19 mouse cellular contexts compared by ENCODE assay signal in the genomic region with DNA sequence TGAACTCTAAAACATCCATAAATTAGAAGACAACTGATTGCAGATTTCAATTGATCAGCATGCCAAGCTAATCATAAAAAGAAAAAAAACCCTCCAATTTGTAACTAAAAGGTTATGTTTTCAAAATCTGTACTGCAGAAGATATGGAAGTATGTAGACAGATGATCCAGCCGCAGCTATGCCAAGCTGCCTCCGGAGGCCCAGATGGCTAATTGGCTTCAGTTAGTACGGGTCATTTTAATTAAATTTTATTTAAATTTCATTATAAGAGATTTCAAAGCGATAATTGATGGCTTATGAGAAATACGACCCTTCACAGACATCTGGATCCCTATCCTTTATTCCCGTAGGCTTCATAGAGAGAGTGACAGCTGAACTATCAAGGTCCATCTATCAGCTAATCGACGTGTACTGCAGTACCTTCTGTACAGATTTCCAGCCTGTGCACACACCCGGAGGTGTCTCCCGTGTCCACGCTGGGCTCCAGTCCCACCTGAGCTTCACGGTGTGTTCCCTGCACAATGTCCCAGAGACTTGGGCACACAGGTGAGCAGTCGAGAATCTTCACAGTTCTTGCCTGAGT.
DNase-seq lines count a peak whose midpoint lies in the region; ATAC-seq and TF ChIP-seq lines count a peak whose summit lies in the region.
"Had no signal": no experiment of that assay in that cellular context is flagged by ENCODE, and none has a peak within 500 bp of the region (broad histone marks: within the 10 kb centered on the region; RNA-seq: fewer than 3 reads in every experiment).

No protein-coding gene starts in this region.

- no peak overlapping the region for H3K4me2 ChIP-seq in midbrain, postnatal 0 days (ENCODE audit: low read depth, low read length, poor library complexity, severe bottlenecking)
- H3K4me2 ChIP-seq in midbrain, embryonic 14.5 days (ENCODE audit: low read length) = no peak overlapping the region
- no peak overlapping the region for H3K4me2 ChIP-seq in hindbrain, embryonic 16.5 days (ENCODE audit: low read length)
- H3K4me2 ChIP-seq: heart, embryonic 11.5 days; stomach, embryonic 15.5 days had no signal

- H3K4me1 ChIP-seq in midbrain, postnatal 0 days (ENCODE audit: insufficient read depth, low read length) = no peaks in the 10 kb centered on the region
- no peaks in the 10 kb centered on the region for H3K4me1 ChIP-seq in midbrain, embryonic 14.5 days (ENCODE audit: control insufficient read depth, insufficient read depth, low read length)
- H3K4me1 ChIP-seq in hindbrain, embryonic 16.5 days (ENCODE audit: control insufficient read depth, insufficient read depth, low read depth, low read length) = no peaks in the 10 kb centered on the region
- H3K4me1 ChIP-seq: embryonic facial prominence, embryonic 10.5 days; stomach, embryonic 15.5 days had no signal

- H3K9me3 ChIP-seq in midbrain, postnatal 0 days (ENCODE audit: low read length) = no peaks in the 10 kb centered on the region
- H3K9me3 ChIP-seq in midbrain, embryonic 14.5 days (ENCODE audit: control insufficient read depth, low read length) = no peaks in the 10 kb centered on the region
- no peaks in the 10 kb centered on the region for H3K9me3 ChIP-seq in hindbrain, embryonic 16.5 days (ENCODE audit: control insufficient read depth, low read length)
- H3K9me3 ChIP-seq: embryonic facial prominence, embryonic 10.5 days; stomach, embryonic 15.5 days had no signal

- 79% methylated on average over 13 of the region's 13 CpGs for WGBS in midbrain, postnatal 0 days
- WGBS in midbrain, embryonic 14.5 days = 79% methylated on average over 13 of the region's 13 CpGs
- 56% methylated on average over 13 of the region's 13 CpGs for WGBS in hindbrain, embryonic 16.5 days

- no peak for ATAC-seq in midbrain, postnatal 0 days (ENCODE audit: low FRiP score)
- ATAC-seq in midbrain, embryonic 14.5 days (ENCODE audit: low FRiP score, low TSS enrichment) = no peak
- peak; percentile 71 for ATAC-seq in hindbrain, embryonic 16.5 days
- ATAC-seq: intestine, embryonic 16.5 days had no signal

- no peaks in the 10 kb centered on the region for H3K36me3 ChIP-seq in midbrain, postnatal 0 days (ENCODE audit: insufficient read depth, low read length)
- H3K36me3 ChIP-seq in midbrain, embryonic 14.5 days (ENCODE audit: control insufficient read depth, insufficient read depth, low read length) = no peaks in the 10 kb centered on the region
- no peaks in the 10 kb centered on the region for H3K36me3 ChIP-seq in hindbrain, embryonic 16.5 days (ENCODE audit: control insufficient read depth, insufficient read depth, low read length)
- H3K36me3 ChIP-seq: embryonic facial prominence, embryonic 10.5 days; stomach, embryonic 15.5 days had no signal

- TF ChIP-seq CTCF in midbrain, postnatal 0 days (IDR thresholded peaks at IDR 0.05) = no peak

- H3K9ac ChIP-seq in midbrain, postnatal 0 days (replicated peaks; ENCODE audit: low read length, poor library complexity, severe bottlenecking) = no peak overlapping the region
- no peak overlapping the region for H3K9ac ChIP-seq in midbrain, embryonic 14.5 days (replicated peaks; ENCODE audit: low read length)
- no peak overlapping the region for H3K9ac ChIP-seq in hindbrain, embryonic 16.5 days (ENCODE audit: low read depth, low read length)
- H3K9ac ChIP-seq: stomach, embryonic 15.5 days had no signal

- no peaks in the 10 kb centered on the region for H3K27me3 ChIP-seq in midbrain, postnatal 0 days (ENCODE audit: insufficient read depth, low read length)
- no peaks in the 10 kb centered on the region for H3K27me3 ChIP-seq in midbrain, embryonic 14.5 days (ENCODE audit: control insufficient read depth, insufficient read depth, low read length)
- H3K27me3 ChIP-seq in hindbrain, embryonic 16.5 days (replicated peaks; ENCODE audit: control insufficient read depth, insufficient read depth, low read length) = no peaks in the 10 kb centered on the region
- H3K27me3 ChIP-seq: stomach, embryonic 15.5 days had no signal

- no peak overlapping the region for H3K27ac ChIP-seq in midbrain, postnatal 0 days (ENCODE audit: low read depth, low read length)
- no peak overlapping the region for H3K27ac ChIP-seq in midbrain, embryonic 14.5 days (replicated peaks; ENCODE audit: low read depth, low read length)
- H3K27ac ChIP-seq in hindbrain, embryonic 16.5 days (ENCODE audit: low read depth, low read length) = no peak overlapping the region
- H3K27ac ChIP-seq: embryonic facial prominence, embryonic 10.5 days; layer of hippocampus, adult 2 months; stomach, embryonic 15.5 days had no signal

- no peak overlapping the region for H3K4me3 ChIP-seq in midbrain, postnatal 0 days (ENCODE audit: low read depth, low read length)
- H3K4me3 ChIP-seq in midbrain, embryonic 14.5 days (replicated peaks; ENCODE audit: low read depth, low read length) = no peak overlapping the region
- no peak overlapping the region for H3K4me3 ChIP-seq in hindbrain, embryonic 16.5 days (ENCODE audit: low read length)
- H3K4me3 ChIP-seq: embryonic facial prominence, embryonic 10.5 days; layer of hippocampus, adult 2 months; stomach, embryonic 15.5 days had no signal

- peak; percentile 16 to 37 for DNase-seq in cerebellum, postnatal 10 days
- no peak for DNase-seq in cerebellum, adult 8-10 months
- peak; percentile 20 for DNase-seq in midbrain, postnatal 0 days (ENCODE audit: low spot score)
- no peak for DNase-seq in midbrain, embryonic 14.5 days
- no peak for DNase-seq in right cerebral cortex, adult 2 months (ENCODE audit: low spot score in 2 of 2)
- no peak for DNase-seq in layer of hippocampus, postnatal 36 days
- DNase-seq: adrenal gland, postnatal 14 days; cerebellum, adult 9-11 months; heart, adult 11 months; kidney, postnatal 25 days; lung, postnatal 4 days; right cerebral cortex, adult 18-20 months; thymus, postnatal 25 days had no signal

Comparison
In these comparisons a context has a peak if more than half of its experiments do, and no peak if none do; other contexts are left out.
1. DNase-seq: peak in cerebellum, postnatal 10 days (2 of 2) and midbrain, postnatal 0 days (single experiment); none in cerebellum, adult 8-10 months (single experiment), midbrain, embryonic 14.5 days (single experiment), right cerebral cortex, adult 2 months (0 of 2) and layer of hippocampus, postnatal 36 days (0 of 2).